Mouse (Mus musculus) embryonic fibroblast, embryonic 13.5 days (primary cell): ENCODE measurements around the gene Alyref.

Experiments
- CTCF ChIP-seq: IDR thresholded peaks from 2 replicates; pipeline ENCODE4 v1.5.1; 2011; ENCODE audit warnings: mild to moderate bottlenecking, control low read depth, low read length, moderate library complexity, borderline replicate concordance; ENCODE audit not compliant: insufficient read depth
- POLR2A ChIP-seq: IDR thresholded peaks from 2 replicates; pipeline ENCODE4 v1.6.1; 2011; ENCODE audit warnings: low read depth, mild to moderate bottlenecking, control low read depth, low read length, moderate library complexity

- TF ChIP-seq POLR2A: no peak
- TF ChIP-seq CTCF: no peak
Measured at GRCm38 (mm10) chr11:120641255-120641654, 43.1 kb upstream of the Alyref start.
